Mouse (Mus musculus) heart, adult 11 months (tissue): ENCODE results near the gene As3mt.

Source experiments
- DNase-seq: peaks from one replicate; pipeline ENCODE4 v3.0.0; 2022

Gene As3mt

DNA sequence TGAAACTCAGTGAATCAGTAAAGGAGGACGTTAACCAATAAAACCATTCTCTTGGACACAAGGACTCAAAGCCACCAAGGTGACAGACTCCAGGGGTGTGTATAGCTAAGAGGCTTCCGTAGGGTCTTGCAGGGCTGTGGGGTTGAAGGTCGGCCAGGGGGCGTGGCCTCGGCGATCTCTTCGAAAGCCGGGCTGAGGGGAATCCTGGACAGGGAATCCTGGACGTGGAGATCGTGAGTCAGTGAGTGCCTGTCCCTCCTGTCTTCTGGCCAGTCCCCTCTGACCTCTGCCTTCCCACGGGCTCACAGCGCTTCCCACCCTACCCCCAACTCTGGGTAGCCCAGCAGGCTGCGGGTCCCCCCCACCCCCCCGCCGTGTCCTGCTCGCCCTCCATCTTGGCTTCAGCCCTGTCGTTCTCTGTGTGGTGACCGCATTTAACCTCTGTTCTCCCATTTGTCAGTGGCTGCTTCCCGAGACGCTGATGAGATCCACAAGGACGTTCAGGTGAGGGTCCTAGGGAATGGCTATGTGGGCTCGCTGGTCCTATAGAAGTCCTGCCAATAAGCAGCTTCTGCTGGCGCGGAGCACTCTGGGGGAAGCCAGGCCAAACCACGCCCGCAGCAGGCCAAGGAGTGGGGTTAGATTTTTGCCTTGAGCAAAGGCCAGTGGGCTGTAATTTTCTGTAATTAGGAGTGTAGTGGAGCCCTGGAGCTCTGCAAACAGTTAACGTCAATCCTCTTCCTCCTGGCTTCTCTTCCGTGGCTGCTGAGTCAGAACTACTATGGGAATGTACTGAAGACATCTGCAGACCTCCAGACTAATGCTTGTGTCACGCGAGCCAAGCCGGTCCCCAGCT is at the start of gene As3mt:
TSS of gene As3mt (plus strand) at position 163 of the 856 bp plus-strand sequence.
- peak; percentile 98 for DNase-seq

DNA sequence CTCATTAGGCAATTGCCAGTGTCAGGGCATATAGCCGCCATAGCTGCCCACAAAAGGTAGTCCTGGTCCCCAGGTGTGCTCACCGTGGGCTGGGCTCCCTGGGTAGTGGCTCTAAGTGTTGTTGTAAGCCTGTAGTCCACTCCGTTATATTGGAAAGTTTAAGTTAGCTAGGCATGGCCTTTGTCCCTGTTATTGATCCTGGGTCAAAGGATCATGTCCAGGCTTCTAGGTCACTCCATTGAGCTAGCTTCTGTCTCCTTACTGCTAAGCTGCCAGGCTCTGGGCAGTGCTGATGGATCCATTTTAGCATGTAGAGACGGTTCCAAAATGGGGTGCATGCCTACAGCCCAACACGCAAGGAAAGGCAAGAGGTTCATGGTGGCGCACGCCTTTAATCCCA is 48.9 kb upstream of the As3mt start:
- no peak for DNase-seq

DNA sequence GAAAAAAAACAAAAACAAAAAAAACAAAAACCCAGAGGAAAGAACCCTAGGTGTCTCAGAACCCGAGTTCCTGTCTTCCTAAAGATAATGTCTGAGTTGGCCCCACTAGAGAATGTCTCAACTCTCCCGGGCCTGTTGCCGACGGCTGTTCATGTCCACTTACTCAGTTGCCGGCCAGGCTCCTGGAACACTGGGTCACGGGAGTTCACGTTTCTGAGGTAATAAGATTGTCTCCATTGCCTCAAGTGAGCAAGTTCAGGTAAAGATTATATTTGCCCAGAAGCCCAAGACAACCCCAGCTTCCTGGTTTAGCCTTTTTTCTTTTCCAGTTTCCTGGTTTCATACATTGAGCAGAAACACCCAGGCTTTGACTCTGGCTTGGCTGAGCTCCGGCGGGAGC is 48.4 kb upstream of the As3mt start:
- DNase-seq = no peak

DNA sequence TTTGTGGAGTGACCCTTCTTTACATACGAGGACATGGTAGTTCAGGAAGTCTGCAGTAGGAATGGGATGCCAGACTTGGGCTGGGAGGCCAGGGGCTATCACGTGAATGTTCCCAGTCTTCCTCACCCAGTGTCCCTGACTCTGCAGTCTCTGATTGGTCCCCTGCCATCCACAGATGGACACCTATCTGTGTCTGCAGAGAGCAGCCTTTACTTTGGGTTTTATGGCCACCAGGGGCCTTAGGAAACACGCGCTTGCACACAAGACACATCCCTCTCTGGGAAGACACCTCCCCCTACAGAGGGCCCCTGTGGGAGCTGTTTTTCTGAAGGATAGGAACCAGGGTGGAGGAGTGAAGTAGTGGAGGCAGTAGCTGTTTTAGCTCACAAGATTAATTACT is 45.7 kb upstream of the As3mt start:
- peak; percentile 89 for DNase-seq

DNA sequence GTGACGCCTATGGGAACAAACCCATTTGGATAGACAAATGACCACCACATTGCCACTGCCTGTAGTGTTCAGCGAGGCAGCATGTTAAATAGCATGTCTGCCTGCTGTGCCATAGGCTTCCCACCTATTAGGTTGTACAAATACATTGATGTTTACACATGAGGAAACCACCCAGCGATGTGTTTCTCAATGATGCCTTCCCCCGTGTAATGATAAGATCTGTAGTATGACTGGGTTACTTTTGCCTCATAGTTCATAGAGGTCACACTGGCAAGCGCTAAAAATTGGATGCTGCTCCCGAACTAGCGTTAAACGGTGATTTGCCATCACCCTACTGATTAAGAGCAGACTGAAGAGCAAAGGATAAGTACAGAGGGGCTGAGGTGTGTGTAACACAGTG is 45.0 kb upstream of the As3mt start:
- peak; percentile 75 for DNase-seq

DNA sequence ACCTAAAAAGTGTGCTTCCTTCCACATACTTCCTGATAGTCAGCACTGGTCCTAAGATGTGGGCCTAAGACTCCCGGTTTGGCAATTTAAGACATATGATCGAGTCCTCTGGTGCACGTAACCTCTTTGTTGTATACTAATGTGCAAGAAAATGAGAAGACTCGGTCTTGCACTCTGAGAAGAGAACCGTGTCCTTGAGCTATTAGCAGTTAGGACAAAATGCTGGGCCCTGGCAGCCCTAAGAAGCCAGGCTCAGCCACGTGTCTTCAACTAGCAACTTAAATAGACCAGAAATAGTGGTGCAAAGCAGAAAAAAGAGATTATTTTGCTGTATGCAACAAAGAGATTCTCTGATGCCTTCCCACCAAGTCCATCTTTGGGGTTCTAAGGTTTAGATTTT is 44.5 kb upstream of the As3mt start:
- peak; percentile 55 for DNase-seq

DNA sequence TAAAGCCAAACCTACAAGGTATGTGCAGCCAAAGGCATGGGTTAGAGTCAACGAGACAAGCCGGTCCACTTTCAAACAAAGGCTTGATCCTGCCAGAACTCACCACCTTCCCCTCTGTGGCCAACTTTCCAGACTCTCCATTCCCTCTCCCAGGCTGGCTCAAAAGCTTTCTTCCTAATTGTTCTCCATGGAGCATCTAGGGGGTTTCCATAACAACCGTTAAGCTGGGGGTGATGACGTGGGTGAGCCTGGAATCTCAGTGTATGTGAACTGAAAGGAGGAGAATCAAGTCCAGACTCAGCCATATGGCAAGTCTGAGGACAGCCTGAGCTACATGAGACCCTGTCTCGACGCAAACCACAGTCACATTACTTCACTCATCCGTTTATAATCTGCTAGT is 41.8 kb upstream of the As3mt start:
- DNase-seq = no peak

DNA sequence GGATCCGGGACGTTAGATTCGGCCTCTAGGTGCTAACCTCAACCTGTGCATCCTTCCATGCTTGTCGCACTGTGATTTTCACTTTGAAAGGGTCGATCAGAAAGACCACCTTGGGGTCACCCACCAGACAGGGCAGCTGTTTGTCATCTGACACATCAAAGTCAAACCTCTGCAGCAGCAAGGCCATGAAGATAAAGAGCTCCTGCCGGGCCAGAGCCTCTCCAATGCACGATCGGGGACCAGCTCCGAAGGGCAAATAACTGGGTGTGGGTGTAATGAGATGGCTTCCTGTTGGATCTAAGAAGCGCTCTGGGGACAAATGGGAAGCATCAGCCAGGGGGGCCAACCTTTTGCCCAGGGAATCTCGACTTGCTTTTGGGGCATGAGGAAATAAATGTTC is 40.0 kb upstream of the As3mt start:
- DNase-seq = peak; percentile 77

DNA sequence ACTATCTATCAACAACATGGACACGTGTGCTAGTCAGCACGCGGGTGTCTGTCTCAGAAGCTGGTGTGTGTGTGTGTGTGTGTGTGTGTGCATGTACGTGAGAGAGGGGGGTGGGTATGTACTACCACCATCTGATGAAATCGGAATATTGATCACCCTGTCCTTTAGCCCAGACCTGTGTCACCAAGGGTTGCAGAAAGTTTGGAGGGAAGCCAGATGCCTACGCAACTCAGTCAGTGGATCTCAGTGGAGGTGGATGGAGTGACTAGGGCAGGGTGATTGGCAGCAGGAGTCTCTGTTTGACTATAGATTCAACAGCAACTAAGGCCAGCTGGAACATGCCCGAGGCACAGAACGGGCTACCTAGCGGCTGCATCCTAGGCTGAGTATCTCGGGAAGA is 39.0 kb upstream of the As3mt start:
- DNase-seq = no peak

DNA sequence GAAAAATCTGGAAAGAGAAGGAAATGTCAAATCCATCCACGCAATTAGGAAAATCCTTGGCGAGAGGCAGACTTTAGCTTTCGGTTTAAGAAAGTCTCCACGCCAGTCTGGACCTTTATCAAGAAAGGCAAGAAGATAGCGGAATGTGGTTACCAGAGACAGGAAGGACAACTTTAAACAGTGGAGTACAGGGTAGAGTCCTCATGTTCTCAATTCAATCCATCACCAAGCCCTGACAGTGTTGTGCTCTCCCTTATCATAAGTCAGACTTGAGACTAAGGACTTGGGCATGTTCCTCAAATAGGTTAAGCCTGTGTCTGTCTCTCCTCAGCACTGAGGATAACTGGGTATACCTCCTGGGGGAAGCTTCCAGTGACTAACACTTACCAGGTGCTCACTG is 37.5 kb upstream of the As3mt start:
- DNase-seq = no peak

DNA sequence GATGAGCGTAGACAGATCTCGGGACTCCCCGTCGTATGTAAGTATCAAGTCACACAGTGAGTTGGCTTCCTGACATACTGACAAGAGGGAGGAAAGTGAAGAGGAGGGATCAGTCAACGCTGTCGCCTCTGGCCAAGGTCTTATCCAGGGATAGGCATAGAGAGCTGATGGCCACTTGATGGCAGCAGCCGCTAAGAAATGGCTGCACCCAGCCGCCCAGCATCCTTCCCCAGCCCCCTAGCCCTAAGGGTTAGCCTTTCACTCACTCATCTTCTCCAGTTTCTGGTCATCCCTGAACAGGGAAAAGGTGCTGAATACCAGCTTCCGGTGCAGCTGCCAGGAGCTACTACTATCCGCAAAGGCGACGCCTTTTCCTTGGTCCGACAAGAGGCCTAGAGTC is 36.6 kb upstream of the As3mt start:
- DNase-seq = peak; percentile 94

DNA sequence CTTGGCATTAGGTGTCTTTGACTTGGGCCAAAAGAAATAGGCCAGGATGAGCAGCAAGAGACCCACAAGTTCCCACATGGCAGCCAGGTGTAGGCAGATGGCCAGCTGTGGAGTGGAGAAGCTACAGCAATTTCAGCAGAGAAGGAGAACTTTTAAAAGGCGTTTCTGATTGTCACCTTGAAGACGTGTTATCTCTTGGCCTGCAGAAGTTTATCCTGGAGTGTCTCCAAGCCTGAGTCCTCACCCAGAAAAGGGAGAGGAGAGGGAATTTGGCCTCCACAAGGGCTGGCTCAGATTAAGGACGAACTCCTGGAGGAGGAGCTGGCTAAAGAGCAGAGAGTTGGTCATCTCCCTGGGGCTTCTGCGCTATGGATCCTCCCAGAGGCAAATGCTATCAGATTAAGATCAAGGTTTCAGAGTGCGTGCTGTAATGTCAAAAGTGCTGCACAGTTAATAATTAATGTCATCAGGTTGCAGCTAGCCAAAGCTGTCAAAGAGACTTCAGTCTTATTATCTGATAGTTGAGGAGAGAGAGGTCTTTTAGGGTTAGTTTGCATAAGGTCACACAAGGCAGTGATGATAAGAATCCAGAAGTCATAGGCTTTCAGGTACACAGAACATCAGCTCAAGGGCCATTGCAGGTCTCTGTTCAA is 34.4 kb upstream of the As3mt start, which contains the start of gene Cyp17a1:
TSS of gene Cyp17a1 (minus strand) at position 407 of the 653 bp plus-strand sequence.
- no peak for DNase-seq

DNA sequence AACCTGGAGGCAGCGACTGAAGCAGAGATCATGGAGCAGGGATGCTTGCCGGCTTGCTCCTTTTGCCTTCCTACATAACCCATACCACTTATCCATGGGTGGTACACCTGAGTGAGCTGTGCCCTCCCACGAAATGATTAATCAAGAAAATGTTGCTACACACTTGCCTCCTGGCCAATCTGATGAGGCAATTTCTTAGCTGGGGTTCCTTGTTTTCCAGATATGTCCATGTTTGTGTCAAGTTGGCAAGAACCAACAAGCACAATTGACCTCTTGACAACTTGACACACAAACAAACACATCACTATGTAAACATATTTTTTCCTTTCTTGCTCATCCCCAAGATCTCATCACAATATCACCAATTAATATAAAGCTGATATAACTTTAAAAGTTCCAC is 31.6 kb upstream of the As3mt start:
- no peak for DNase-seq

DNA sequence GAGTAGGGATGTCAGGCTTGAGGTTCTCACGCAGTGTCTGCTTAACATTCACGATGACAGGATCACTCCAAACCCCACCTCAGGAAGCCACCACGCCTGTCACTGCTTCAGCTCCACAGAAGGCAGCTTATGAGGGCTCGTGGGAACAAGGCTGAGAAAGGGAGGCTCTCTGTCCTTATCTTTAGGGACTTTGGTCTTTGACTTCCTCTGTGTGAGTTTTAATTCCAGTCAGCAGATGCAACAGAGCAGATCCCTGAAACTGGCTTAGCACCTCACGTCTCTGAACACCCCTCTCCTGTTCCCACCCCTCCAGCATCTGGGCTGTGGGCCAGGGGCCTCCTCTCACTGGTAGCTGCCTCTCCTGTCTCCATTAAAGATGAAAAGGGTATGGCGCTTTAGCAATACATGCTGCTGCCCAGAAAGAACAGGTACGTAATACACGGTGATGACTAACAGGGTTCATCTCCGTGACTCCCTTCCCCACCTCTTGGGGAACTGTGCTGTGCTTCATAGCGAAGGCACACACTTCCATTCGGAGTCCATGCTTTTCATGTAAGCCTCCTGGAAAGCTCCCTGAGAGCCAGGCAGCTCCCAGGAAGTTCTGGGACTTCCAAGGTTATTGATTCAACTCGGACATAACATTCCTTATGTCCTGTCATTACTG is 27.4 kb upstream of the As3mt start:
- no peak for DNase-seq

DNA sequence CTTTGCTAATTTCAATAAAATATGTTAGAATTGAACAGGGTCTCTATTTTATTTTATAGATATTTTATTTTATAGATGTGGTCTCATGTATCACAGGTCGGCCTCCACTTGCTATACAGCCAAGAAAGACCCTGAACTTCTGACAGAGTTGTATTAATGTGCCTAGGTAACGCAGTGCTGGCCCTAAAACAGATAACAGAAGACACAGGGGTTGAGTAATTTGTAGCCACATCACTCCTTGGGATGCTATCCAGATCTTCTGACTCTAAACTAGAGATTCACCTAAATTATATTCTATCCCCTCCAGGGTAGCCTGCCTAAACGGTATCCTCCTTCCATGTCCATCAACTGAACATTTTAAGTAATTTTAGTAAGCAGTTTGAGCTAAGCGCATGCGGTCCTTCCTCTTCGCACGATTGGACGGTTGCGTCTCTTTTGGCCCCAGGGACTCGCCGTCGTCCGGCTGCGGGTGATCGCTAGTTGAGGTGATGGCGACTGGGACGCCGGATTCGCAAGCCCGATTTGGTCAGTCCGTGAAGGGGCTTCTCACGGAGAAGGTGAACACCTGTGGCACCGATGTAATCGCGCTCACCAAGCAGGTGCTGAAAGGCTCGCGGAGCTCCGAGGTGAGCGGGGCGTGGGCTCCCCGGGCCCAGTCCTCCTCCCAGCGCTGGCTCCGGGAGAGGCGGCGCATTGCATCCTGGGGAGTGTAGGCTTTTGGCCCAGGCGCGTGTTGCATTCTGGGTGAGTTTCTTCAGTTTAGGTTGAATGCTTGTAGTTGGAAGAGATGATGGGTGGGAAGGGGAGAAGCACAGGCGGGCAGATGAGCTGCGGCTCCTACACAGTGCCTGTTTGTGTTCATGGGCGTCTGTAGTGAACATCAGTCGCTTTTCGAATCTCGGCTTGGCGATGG is 17.5 kb upstream of the As3mt start, which contains the start of gene Borcs7:
TSS of gene Borcs7 (plus strand) at position 447 of the 913 bp plus-strand sequence.
- peak; percentile 99 for DNase-seq

DNA sequence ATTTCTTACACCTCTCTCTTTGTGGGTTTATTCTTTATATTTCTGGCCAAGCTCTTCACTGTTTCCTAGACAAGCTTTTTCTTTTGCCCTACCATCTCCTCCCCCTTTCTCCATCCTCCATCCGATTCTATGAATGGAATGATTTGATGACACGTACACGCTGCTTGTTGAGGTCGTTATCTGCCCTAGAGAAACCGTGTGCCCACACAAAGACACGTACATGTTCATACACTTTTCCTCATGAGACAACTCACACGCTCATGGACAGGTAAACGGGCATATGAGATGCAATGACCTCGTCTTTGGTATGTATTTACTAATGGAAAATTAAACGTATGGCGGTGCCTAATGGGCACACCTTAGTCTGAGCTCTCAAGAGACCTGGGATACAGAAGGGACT is 16.9 kb upstream of the As3mt start:
- DNase-seq = no peak

DNA sequence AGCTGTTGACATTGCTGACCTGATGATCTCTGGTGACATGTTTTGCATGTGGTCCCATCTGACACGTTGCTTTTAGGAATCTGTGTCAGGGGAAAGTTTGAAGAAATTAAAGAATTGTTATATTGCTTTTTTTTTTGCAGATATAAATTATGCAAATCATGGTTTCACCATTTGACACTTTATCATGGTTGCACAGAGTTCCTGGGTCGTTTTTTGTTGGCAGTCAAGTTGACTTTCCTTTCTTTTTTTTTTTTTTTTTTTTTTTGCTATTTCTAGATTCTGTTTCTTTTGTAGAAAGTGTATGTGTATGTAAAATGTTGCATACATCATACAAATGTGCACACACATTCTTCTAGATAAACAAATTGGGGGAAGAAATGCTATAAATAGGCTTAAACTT is 16.2 kb upstream of the As3mt start:
- no peak for DNase-seq

DNA sequence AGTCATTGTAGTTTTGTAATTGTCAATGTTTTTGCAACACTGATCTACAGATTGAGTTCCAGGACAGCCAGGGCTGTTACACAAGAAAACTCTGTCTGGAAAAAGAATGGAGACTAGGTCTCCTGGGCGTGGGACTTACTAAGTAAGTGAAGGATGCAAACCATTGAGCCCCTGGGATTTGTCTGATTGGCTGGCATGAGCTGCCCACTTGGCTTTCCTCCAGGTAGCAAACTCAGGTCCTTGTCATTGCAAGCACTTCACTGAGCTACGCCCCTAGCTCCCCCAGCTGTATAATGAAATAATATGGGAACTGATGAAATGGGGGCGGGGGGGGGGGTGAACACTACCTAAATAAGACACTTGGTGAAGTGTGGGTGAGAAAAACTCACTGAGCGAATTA is 14.1 kb upstream of the As3mt start:
- DNase-seq = no peak

DNA sequence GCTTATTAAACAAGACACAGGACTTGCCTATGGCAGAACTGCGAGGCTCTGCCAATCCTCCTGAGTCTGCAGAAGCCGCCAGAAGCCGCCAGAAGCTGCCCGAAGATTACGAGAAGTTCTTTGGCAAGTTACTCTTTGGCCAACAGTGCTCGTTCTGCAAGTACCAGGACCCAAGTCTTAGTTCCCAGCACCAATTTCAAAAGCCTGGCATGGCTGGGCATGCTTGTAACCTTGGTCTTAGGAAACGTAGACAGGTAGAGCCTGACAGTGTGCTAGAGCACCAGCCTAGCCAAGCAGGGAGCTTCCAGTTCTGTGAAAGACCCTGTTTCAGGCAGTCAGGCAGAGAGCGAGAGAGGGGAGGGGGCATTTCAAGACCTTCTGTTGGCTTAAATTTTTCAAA is 10.8 kb upstream of the As3mt start:
- no peak for DNase-seq

DNA sequence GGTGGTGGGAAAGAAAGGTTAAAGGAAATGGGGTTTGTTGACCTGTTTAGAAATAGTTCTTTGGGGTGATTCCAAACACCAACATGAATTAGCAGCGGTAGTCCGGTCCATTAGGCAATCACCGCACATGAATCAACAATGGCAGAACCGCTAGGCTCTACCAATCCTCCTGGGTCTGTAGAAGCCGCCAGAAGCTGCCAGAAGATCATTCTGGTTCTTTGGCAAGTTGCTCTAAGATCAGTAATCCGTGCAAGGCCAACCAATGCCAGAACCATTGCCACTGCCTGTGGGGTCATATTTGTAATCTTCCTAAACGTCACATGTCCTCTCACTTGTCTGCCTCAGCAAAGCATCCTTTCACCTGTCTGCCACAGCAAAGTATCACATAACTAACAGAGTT is 10.3 kb upstream of the As3mt start:
- DNase-seq = no peak

DNA sequence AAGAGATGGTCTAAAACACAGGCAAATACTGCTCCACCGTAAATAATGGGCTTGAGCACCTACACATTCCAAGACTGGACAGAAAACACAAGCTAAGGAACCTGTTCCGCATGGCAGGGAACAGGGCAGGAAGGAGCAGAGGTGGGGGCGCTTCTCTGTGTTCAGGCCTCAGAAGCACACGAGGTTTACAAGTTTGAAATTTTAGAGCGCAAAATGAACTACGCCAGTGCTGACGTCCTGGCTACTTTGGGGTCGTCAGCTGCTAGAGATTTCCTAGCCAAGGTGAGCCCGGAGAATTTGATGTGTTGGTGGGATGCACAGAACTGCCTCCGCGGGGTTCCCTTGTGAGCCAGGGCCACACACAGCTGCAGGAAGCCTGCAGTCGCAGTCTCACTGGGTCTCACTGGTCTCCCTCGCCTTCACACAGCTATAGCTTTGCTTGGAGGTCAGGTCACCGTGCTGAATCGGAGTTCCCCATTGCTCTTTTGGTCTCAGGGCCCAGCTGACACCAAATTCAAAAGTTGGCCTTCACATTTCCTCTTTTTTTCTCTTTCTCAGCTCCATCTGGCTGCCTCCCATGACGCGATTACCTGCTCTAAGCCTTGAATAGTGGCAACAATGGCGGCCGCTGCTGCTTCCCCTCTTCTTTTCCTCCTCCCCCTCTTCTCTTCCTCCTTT is 9.3 kb upstream of the As3mt start:
- no peak for DNase-seq

DNA sequence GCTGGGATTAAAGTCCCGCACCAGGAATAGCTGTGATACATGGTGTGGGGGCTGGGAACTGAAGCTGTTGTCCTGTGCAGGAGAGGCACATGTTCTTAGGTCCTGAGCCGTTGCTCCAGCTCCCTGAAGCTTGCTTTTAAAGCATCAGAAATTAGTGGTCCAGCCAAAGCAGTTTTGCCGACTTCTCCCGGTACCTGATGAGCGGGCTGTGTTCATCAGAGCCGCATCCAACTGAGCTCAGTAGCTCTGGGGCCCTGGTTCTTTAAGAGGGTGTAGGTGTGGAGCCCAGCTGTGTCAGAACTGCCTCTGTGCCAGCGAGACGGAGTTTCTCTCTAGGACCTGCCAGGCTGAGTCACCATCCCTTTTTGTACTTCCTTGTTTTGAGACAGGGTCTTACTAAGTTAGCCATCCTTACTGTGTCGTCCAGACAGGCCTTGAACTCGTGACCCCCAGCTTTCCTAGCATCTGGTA is 8.2 kb upstream of the As3mt start:
- no peak for DNase-seq
